Comparison of ENCODE assay signal across 8 mouse cellular contexts in genomic region chr3:108226558-108227350, GRCm38 (mm10). TPM values are rescaled to one million over a fixed set of nuclear protein-coding genes. Genes with fewer than 3 reads are reported as not detected.
DNase-seq lines count a peak whose midpoint lies in the region; ATAC-seq lines count a peak whose summit lies in the region.

Gene Sypl2, minus strand, starts transcription at chr3:108226648.

- 4% methylated on average over 44 of the region's 44 CpGs for WGBS in heart, embryonic 14.5 days
- 2% methylated on average over 44 of the region's 44 CpGs for WGBS in kidney, embryonic 16.5 days
- WGBS in stomach, embryonic 16.5 days = 5% methylated on average over 44 of the region's 44 CpGs

- 0 out of 4 replicates have a peak within 1 kb of the TSS, but pooled peaks of 1 of the 2 experiments have one; percentile 30 for H3K27ac ChIP-seq in heart, embryonic 14.5 days (replicated peaks in 1 of 2; ENCODE audit: control insufficient read depth in 1 of 2, insufficient read depth in 1 of 2, low read depth in 2 of 2, low read length in 2 of 2)
- peak within 1 kb of the TSS; percentile 58 for H3K27ac ChIP-seq in kidney, embryonic 16.5 days (ENCODE audit: low read length)
- no peak within 1 kb of the TSS for H3K27ac ChIP-seq in stomach, embryonic 16.5 days (ENCODE audit: low read length)

- peak within 1 kb of the TSS; percentile 86 for H3K4me2 ChIP-seq in heart, embryonic 14.5 days (ENCODE audit: low read length)
- H3K4me2 ChIP-seq in kidney, embryonic 16.5 days (replicated peaks; ENCODE audit: low read depth, low read length) = peak within 1 kb of the TSS; percentile 79
- peak within 1 kb of the TSS; percentile 66 for H3K4me2 ChIP-seq in stomach, embryonic 16.5 days (ENCODE audit: low read depth, low read length)

- peak within 1 kb of the TSS; percentile 42 to 55 for H3K4me3 ChIP-seq in heart, embryonic 14.5 days (ENCODE audit: control insufficient read depth in 1 of 2, insufficient read depth in 1 of 2, low read depth in 1 of 2, low read length in 2 of 2)
- H3K4me3 ChIP-seq in kidney, embryonic 16.5 days (ENCODE audit: low read length) = peak within 1 kb of the TSS; percentile 57
- H3K4me3 ChIP-seq in stomach, embryonic 16.5 days (replicated peaks; ENCODE audit: low read length) = peak within 1 kb of the TSS; percentile 44

- H3K9me3 ChIP-seq in heart, embryonic 14.5 days (ENCODE audit: control insufficient read depth, low read length) = no peaks in the 10 kb centered on the region
- no peaks in the 10 kb centered on the region for H3K9me3 ChIP-seq in kidney, embryonic 16.5 days (ENCODE audit: low read length)
- no peaks in the 10 kb centered on the region for H3K9me3 ChIP-seq in stomach, embryonic 16.5 days (replicated peaks; ENCODE audit: control insufficient read depth, low read length)

- peaks cover 57% of the 10 kb centered on the region for H3K27me3 ChIP-seq in heart, embryonic 14.5 days (ENCODE audit: control insufficient read depth, insufficient read depth, low read length)
- peaks cover 29% of the 10 kb centered on the region for H3K27me3 ChIP-seq in kidney, embryonic 16.5 days (ENCODE audit: insufficient read depth, low read length)
- H3K27me3 ChIP-seq in stomach, embryonic 16.5 days (ENCODE audit: control insufficient read depth, insufficient read depth, low read length) = peaks cover 32% of the 10 kb centered on the region

- peaks cover 2 to 11% of the 10 kb centered on the region in 2 experiments; a peak in 3 of 4 replicates for H3K4me1 ChIP-seq in heart, embryonic 14.5 days (ENCODE audit: control insufficient read depth in 2 of 2, insufficient read depth in 2 of 2, low read length in 2 of 2)
- peaks cover 16% of the 10 kb centered on the region; the same call in 1 of the 2 replicates for H3K4me1 ChIP-seq in kidney, embryonic 16.5 days (ENCODE audit: insufficient read depth, low read length)
- H3K4me1 ChIP-seq in stomach, embryonic 16.5 days (ENCODE audit: control insufficient read depth, insufficient read depth, low read length) = peaks cover 6% of the 10 kb centered on the region; the same call in 1 of the 2 replicates

- DNase-seq in right cerebral cortex, postnatal 10 days (ENCODE audit: low spot score in 2 of 2) = peak; percentile 60 to 65
- DNase-seq in right cerebral cortex, postnatal 36 days (ENCODE audit: low spot score in 2 of 2) = no peak
- peak; percentile 59 for DNase-seq in embryo, embryonic 9.5 days (ENCODE audit: extremely low spot score)
- DNase-seq in spleen, adult 12 weeks (ENCODE audit: low spot score) = no peak

- peak within 1 kb of the TSS; percentile 74 for H3K9ac ChIP-seq in heart, embryonic 14.5 days (ENCODE audit: low read length)
- peak within 1 kb of the TSS; percentile 73 for H3K9ac ChIP-seq in kidney, embryonic 16.5 days (replicated peaks; ENCODE audit: low read length)
- H3K9ac ChIP-seq in stomach, embryonic 16.5 days (ENCODE audit: low read length) = peak within 1 kb of the TSS; percentile 59

- no peaks in the 10 kb centered on the region for H3K36me3 ChIP-seq in heart, embryonic 14.5 days (ENCODE audit: control insufficient read depth, insufficient read depth, low read length)
- H3K36me3 ChIP-seq in kidney, embryonic 16.5 days (ENCODE audit: insufficient read depth, low read length) = no peaks in the 10 kb centered on the region
- no peaks in the 10 kb centered on the region for H3K36me3 ChIP-seq in stomach, embryonic 16.5 days (ENCODE audit: control insufficient read depth, insufficient read depth, low read length)

- no peak for ATAC-seq in heart, embryonic 14.5 days (ENCODE audit: insufficient number of reproducible peaks, insufficient read depth, low FRiP score, low read depth)
- ATAC-seq in kidney, embryonic 16.5 days (ENCODE audit: low FRiP score, low TSS enrichment) = peak; percentile 50; the same call in 1 of the 2 replicates
- peak; percentile 27; the same call in 1 of the 2 replicates for ATAC-seq in megakaryocyte, adult 5-6 weeks (ENCODE audit: poor library complexity, severe bottlenecking)
- peak; percentile 29; the same call in 1 of the 2 replicates for ATAC-seq in stomach, embryonic 16.5 days (ENCODE audit: insufficient read depth, low FRiP score)

RNA-seq across cellular contexts. Expression of gene Sypl2, which starts in this region (rescaled TPM):
- 3.1 and 3.8 TPM in 2 replicates for polyA plus RNA-seq in heart, embryonic 14.5 days (2014; fragmentation: Nextera tagmentation; extraction: Ambion mirVana)
- 3.7 and 5.0 TPM in 2 replicates for polyA plus RNA-seq in kidney, embryonic 16.5 days (2015; fragmentation: Nextera tagmentation; extraction: Ambion mirVana)
- not detected in 2 replicates for total RNA-seq in megakaryocyte, adult 5-6 weeks (2015)
- not detected in 2 replicates for total RNA-seq in megakaryocyte, adult 5-6 weeks (2017)
- 0.15 and 3.4 TPM in 2 replicates for polyA plus RNA-seq in stomach, embryonic 16.5 days (2015; fragmentation: Nextera tagmentation; extraction: Ambion mirVana)

Comparison
In these comparisons a context has a peak if more than half of its experiments do, and no peak if none do; other contexts are left out.
1. DNase-seq: peak in right cerebral cortex, postnatal 10 days (2 of 2) and embryo, embryonic 9.5 days (single experiment); none in right cerebral cortex, postnatal 36 days (0 of 2) and spleen, adult 12 weeks (single experiment).
2. Peak in ATAC-seq in megakaryocyte, adult 5-6 weeks; RNA of the gene not detected or under 1 TPM.
3. Peak in every context shown above with its lines, with median percentiles within 50 percentile points of each other: H3K4me2 ChIP-seq, H3K4me3 ChIP-seq and H3K9ac ChIP-seq.